Mouse (Mus musculus): Measurements from ENCODE around the gene Stard3nl. TPM values are rescaled to one million over a fixed set of nuclear protein-coding genes. Genes with fewer than 3 reads are reported as not detected.

Gene Stard3nl
- total RNA-seq (2014; fragmentation: Nextera tagmentation) (6.1 and 11.7 TPM in 2 replicates), total RNA-seq (2017) (17.0 and 20.1 TPM in 2 replicates), polyA plus RNA-seq (2012) (0.98 and 2.3 TPM in 2 replicates)

DNA sequence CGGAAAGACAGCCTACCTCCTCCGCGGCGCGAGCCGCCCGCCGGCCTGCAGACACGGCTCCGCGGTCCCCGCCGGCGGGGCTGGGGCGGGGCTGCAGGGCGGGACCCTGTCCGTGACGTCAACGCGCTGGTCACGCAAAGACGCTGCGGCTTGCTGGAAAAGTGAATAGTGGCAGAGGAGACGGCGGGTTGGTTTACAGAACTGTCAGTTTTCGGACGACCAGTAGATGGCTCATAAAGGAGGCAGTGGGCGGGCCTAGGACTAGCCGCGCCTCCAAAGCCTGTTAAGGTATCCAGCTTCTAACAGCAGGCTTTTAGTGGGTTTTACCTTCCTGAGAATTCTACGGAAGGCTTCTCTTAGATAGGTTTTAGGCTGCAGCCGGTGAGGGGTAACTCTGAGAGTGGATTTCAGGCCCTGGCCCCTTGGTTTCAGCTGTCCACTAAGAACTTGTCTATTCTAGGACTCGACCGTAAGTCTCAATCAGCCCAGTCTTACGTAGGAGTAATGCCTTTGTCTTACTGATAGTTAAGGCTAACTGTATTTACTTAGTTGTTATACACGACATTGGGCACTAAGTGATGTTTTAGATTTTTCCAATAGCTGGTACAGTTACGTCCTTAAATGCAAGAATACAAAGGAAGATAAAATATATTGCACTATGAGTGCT is at the start of gene Stard3nl:
Gene Stard3nl (minus strand): TSS at position 108 of the 667 bp plus-strand sequence.
- peak; percentile 100 for ATAC-seq (ENCODE audit: extremely low read depth, insufficient number of reproducible peaks, low FRiP score, poor library complexity, severe bottlenecking)
- Histone ChIP-seq H3K27me3 (ENCODE audit: insufficient read depth, low read length) (no peaks in the 10 kb centered on the region), H3K9me3 (replicated peaks) (no peaks in the 10 kb centered on the region), H3K4me1 (ENCODE audit: insufficient read depth, low read depth, low read length) (peaks cover 11% of the 10 kb centered on the region), H3K4me3 (ENCODE audit: low read depth, low read length) (peak within 1 kb of the TSS; percentile 92), H3K36me3 (replicated peaks) (peaks cover 7% of the 10 kb centered on the region)
- peak; percentile 91 for DNase-seq (ENCODE audit: low spot score)
- TF ChIP-seq GATA2 (IDR thresholded peaks at IDR 0.05; ENCODE audit: borderline replicate concordance, low read depth, low read length) (no peak), TAL1 (conservative IDR thresholded peaks at IDR 0.05; ENCODE audit: low read depth, low read length) (no peak), CTCF (IDR thresholded peaks at IDR 0.05; ENCODE audit: low read depth, low read length) (no peak), GATA1 (IDR thresholded peaks at IDR 0.05; ENCODE audit: borderline replicate concordance, low read length) (no peak), POLR2AphosphoS5 (IDR thresholded peaks at IDR 0.05; ENCODE audit: insufficient replicate concordance, low read depth, low read length) (no peak)

DNA sequence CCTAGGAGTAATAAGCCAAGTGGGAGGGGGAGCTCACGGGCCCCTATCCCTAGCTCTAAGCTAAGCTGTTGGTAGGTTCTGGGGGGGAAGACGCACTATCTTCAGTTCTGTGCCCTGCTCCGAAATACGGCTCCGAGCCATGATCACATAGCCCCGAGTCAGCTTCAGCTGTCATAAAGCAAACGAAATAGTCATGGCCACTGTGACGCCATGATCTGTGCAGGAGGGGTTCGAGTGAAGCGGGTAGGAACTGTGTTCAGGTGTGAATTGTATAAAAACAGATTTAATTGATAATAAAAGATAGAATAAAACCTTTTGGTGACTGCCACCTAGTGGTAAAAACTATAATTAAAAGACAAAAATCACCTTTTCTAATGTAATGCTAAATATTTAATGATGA is 42.4 kb upstream of the Stard3nl start:
- no peaks in the 10 kb centered on the region for H3K9me3 ChIP-seq (replicated peaks)
- H3K36me3 ChIP-seq (replicated peaks), result no peaks in the 10 kb centered on the region
- no peak for DNase-seq (ENCODE audit: low spot score)
- H3K4me3 ChIP-seq (ENCODE audit: low read depth, low read length), result no peak overlapping the region
- no peak for ATAC-seq (ENCODE audit: extremely low read depth, insufficient number of reproducible peaks, low FRiP score, poor library complexity, severe bottlenecking)
- H3K27me3 ChIP-seq (ENCODE audit: insufficient read depth, low read length), result peaks cover 6% of the 10 kb centered on the region; the same call in 1 of the 2 replicates
- TF ChIP-seq POLR2AphosphoS5 (IDR thresholded peaks at IDR 0.05; ENCODE audit: insufficient replicate concordance, low read depth, low read length), result no peak
- no peak for TF ChIP-seq GATA1 (IDR thresholded peaks at IDR 0.05; ENCODE audit: borderline replicate concordance, low read length)
- TF ChIP-seq CTCF (IDR thresholded peaks at IDR 0.05; ENCODE audit: low read depth, low read length), result no peak
- TF ChIP-seq TAL1 (conservative IDR thresholded peaks at IDR 0.05; ENCODE audit: low read depth, low read length), result no peak
- no peak for TF ChIP-seq GATA2 (IDR thresholded peaks at IDR 0.05; ENCODE audit: borderline replicate concordance, low read depth, low read length)
- no peaks in the 10 kb centered on the region for H3K4me1 ChIP-seq (ENCODE audit: insufficient read depth, low read depth, low read length)

DNA sequence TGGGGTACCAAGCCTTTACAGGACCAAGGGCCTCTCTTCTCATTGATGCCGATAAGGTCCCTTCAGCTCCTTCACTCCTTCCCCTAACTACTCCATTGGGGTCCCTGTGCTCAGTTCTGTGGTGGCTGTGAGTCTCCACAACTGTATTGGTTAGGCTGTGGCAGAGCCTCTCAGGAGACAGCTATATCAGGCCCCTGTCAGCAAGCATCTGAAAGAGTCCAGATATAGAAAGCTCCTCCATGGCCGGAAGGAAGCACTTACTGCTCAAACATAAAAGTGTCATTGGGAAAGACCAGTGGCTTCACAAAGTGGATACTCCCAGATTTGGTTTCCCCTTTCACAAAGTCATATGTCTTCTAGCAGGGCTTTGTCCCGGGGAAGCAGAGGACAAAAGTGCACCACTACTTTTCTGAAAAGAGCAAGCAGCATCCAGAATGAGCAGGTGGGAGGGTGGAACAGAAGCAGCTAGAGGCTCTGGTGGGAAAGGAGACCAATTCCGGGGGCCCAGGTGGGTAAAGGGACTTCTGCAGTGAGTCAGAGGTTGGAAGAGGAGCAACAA is 34.3 kb upstream of the Stard3nl start:
- no peaks in the 10 kb centered on the region for H3K9me3 ChIP-seq (replicated peaks)
- H3K36me3 ChIP-seq (replicated peaks), result no peaks in the 10 kb centered on the region
- H3K4me1 ChIP-seq (ENCODE audit: insufficient read depth, low read depth, low read length), result no peaks in the 10 kb centered on the region
- DNase-seq (ENCODE audit: low spot score), result no peak
- no peak overlapping the region for H3K4me3 ChIP-seq (ENCODE audit: low read depth, low read length)
- peaks cover 15% of the 10 kb centered on the region for H3K27me3 ChIP-seq (ENCODE audit: insufficient read depth, low read length)
- no peak for TF ChIP-seq GATA1 (IDR thresholded peaks at IDR 0.05; ENCODE audit: borderline replicate concordance, low read length)
- no peak for TF ChIP-seq POLR2AphosphoS5 (IDR thresholded peaks at IDR 0.05; ENCODE audit: insufficient replicate concordance, low read depth, low read length)
- TF ChIP-seq GATA2 (IDR thresholded peaks at IDR 0.05; ENCODE audit: borderline replicate concordance, low read depth, low read length), result no peak
- no peak for TF ChIP-seq TAL1 (conservative IDR thresholded peaks at IDR 0.05; ENCODE audit: low read depth, low read length)
- no peak for TF ChIP-seq CTCF (IDR thresholded peaks at IDR 0.05; ENCODE audit: low read depth, low read length)
- no peak for ATAC-seq (ENCODE audit: extremely low read depth, insufficient number of reproducible peaks, low FRiP score, poor library complexity, severe bottlenecking)

DNA sequence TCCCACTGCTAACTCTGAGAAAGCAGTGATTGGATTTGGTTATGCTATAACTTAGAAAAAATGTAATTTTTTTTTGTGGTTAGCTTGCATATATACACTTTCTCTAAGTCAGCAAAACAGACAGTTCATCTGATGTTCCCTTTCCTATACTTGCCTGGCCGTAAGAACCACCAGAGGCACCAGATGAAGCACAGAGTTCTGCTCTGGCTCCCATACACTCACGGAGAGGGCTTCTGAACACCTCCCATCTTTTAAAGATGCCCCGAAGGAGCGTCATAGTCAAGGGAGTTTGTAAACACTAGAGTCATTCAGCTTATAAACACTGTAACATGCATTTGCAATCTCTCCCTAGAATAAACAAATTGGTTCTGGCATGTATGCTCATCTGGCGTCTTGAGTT is 32.5 kb upstream of the Stard3nl start:
- H3K4me3 ChIP-seq (ENCODE audit: low read depth, low read length), result no peak overlapping the region
- DNase-seq (ENCODE audit: low spot score) (no peak), ATAC-seq (ENCODE audit: extremely low read depth, insufficient number of reproducible peaks, low FRiP score, poor library complexity, severe bottlenecking) (no peak)
- peaks cover 10% of the 10 kb centered on the region; the same call in 1 of the 2 replicates for H3K27me3 ChIP-seq (ENCODE audit: insufficient read depth, low read length)
- no peaks in the 10 kb centered on the region for H3K36me3 ChIP-seq (replicated peaks)
- no peaks in the 10 kb centered on the region for H3K9me3 ChIP-seq (replicated peaks)
- no peaks in the 10 kb centered on the region for H3K4me1 ChIP-seq (ENCODE audit: insufficient read depth, low read depth, low read length)
- no peak for TF ChIP-seq CTCF (IDR thresholded peaks at IDR 0.05; ENCODE audit: low read depth, low read length)
- TF ChIP-seq POLR2AphosphoS5 (IDR thresholded peaks at IDR 0.05; ENCODE audit: insufficient replicate concordance, low read depth, low read length), result no peak
- TF ChIP-seq TAL1 (conservative IDR thresholded peaks at IDR 0.05; ENCODE audit: low read depth, low read length), result no peak
- no peak for TF ChIP-seq GATA1 (IDR thresholded peaks at IDR 0.05; ENCODE audit: borderline replicate concordance, low read length)
- no peak for TF ChIP-seq GATA2 (IDR thresholded peaks at IDR 0.05; ENCODE audit: borderline replicate concordance, low read depth, low read length)

DNA sequence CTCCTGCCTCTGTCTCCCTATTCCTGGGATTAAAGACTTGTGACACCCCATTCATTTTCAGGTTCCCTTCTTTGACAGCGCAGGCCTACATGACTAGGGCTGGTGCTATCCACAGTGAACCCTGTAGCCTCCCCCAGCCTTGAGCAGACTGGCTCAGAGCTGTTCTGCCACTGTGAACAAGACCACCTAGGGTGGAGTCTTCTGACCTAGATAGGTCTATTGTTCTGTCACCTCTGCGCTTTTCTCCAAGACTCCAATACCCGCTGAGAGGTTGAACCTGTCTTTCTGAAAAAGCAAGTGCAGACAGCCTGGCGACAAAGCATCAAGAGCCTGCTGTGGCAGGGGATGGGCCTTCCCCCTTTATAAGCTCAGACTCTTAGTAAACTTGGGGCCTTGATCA is 29.0 kb upstream of the Stard3nl start:
- DNase-seq (ENCODE audit: low spot score), result no peak
- H3K27me3 ChIP-seq (ENCODE audit: insufficient read depth, low read length), result peaks cover 3% of the 10 kb centered on the region; the same call in 1 of the 2 replicates
- no peaks in the 10 kb centered on the region for H3K36me3 ChIP-seq (replicated peaks)
- TF ChIP-seq POLR2AphosphoS5 (IDR thresholded peaks at IDR 0.05; ENCODE audit: insufficient replicate concordance, low read depth, low read length) (no peak), GATA2 (IDR thresholded peaks at IDR 0.05; ENCODE audit: borderline replicate concordance, low read depth, low read length) (no peak), GATA1 (IDR thresholded peaks at IDR 0.05; ENCODE audit: borderline replicate concordance, low read length) (no peak), TAL1 (conservative IDR thresholded peaks at IDR 0.05; ENCODE audit: low read depth, low read length) (no peak), CTCF (IDR thresholded peaks at IDR 0.05; ENCODE audit: low read depth, low read length) (no peak)
- H3K4me3 ChIP-seq (ENCODE audit: low read depth, low read length), result no peak overlapping the region
- ATAC-seq (ENCODE audit: extremely low read depth, insufficient number of reproducible peaks, low FRiP score, poor library complexity, severe bottlenecking), result no peak
- H3K9me3 ChIP-seq (replicated peaks), result no peaks in the 10 kb centered on the region
- H3K4me1 ChIP-seq (ENCODE audit: insufficient read depth, low read depth, low read length), result no peaks in the 10 kb centered on the region

DNA sequence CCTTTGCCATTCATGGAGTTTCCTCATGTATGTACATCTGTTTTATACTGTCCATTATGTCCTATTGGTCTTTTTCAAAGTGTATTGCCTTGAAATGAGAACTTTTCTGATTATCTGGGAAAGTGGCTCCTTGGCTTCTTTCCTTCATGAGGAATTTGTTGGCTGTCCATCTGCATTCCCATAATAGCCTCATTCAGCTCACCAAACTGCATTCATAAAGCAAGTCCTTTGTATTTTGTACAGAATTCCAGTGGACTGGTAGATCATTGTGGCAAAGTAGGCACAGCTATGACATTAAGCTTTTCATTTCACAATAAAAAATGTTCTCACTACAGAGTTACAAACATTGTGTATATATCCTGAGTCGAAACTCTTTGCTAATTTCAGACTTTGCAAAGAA is 26.9 kb upstream of the Stard3nl start:
- no peaks in the 10 kb centered on the region for H3K36me3 ChIP-seq (replicated peaks)
- H3K27me3 ChIP-seq (ENCODE audit: insufficient read depth, low read length), result peaks cover 2% of the 10 kb centered on the region; the same call in 1 of the 2 replicates
- DNase-seq (ENCODE audit: low spot score) (no peak), ATAC-seq (ENCODE audit: extremely low read depth, insufficient number of reproducible peaks, low FRiP score, poor library complexity, severe bottlenecking) (no peak)
- no peak overlapping the region for H3K4me3 ChIP-seq (ENCODE audit: low read depth, low read length)
- TF ChIP-seq TAL1 (conservative IDR thresholded peaks at IDR 0.05; ENCODE audit: low read depth, low read length) (no peak), CTCF (IDR thresholded peaks at IDR 0.05; ENCODE audit: low read depth, low read length) (no peak), GATA1 (IDR thresholded peaks at IDR 0.05; ENCODE audit: borderline replicate concordance, low read length) (no peak), POLR2AphosphoS5 (IDR thresholded peaks at IDR 0.05; ENCODE audit: insufficient replicate concordance, low read depth, low read length) (no peak), GATA2 (IDR thresholded peaks at IDR 0.05; ENCODE audit: borderline replicate concordance, low read depth, low read length) (no peak)
- no peaks in the 10 kb centered on the region for H3K9me3 ChIP-seq (replicated peaks)
- H3K4me1 ChIP-seq (ENCODE audit: insufficient read depth, low read depth, low read length), result no peaks in the 10 kb centered on the region
